Mouse (Mus musculus): ENCODE measurements around the gene Ptpn13.

Gene Ptpn13

DNA sequence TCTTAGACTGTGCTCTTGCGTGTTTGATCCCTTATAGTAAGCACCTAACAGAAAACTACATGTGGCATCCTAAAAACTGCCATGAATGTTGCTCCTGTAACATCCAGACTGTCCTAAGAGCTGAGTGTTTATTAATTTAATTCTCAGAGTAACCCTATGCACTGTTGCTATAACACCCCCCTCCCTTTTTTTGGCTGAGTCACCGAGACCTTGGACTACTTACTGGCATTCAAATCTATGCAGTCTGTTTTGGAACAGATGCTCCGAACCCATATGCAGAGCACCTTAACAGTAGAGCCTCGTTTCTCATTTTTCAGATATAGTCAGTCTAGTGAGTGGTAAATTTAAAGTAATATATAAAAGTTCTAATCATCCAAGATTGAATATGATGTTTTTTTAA is 90.9 kb downstream of the Ptpn13 start:
- in situ Hi-C loops (cut with MboI, MseI) = no loop called here

DNA sequence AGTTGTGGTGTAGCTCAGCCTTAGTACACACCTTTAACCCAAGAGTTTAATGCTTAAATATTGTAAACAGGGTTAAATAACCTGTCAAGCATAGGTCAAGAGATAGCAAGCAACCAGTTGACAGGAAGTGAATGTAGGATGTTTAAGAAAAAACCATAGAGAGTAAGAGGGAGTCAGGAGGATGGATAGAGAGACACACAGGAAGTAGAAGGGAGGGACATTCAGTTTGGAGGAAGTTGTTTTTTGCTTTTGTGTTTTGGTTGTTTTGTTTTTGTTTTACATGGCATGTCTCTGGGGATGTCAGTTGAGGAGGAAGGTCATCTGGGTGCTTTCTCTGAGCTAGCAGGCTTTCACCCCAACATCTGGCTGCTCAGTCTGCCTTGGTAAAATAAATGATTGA is 91.6 kb downstream of the Ptpn13 start:
- in situ Hi-C loops (cut with MboI, MseI) = no loop called here

DNA sequence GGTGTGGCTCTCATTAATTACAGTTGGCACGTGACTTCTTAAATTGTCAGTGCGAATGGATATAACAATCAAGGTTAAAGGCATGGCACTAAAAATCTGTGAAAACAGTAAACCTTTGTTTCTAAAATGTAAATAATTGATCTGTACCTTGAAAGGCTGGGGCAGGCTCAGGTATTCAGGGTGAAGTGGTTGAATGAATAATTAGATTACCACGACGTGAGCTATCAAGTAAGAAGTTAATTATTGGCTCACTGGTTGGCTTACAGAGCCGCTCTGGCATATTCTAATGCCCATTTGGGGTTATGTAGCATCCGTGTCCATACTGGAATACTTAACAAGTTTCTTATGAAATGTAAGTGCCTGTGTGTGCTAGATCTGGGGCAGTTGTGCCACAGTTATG is 92.6 kb downstream of the Ptpn13 start:
- in situ Hi-C loops (cut with MboI, MseI) = no loop called here

DNA sequence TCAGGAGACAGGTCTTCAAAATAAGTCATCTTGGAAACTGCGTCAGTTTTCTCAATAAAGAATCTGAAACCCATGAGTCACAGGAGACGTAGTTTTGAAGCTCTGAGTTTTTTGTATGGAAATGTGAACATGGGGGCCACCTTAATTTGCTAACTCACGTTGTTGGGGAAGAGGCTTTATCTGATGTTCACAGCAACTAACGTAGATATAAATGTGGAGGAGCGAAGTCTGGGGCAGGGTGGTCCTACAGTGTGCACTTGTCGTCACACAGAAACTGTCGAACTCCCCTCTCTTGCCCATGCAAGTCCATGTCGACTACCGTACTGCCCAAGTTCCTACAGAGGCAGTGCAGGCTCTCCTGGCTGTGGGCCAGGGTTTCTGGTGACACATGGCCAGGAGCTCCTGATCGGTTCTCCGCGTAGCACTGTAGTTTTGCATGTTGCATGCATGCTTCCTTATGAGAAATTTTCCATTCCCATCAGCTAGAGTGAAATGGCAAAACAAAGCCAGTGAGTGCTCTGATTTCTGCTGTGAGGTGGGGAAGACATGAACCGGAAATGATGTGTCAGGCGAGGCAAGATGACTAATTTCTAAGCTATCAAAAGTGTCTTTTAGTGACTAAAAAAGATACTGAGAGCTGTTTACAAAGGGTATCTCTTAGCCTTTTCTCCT is 93.9 kb downstream of the Ptpn13 start:
- in situ Hi-C loops (cut with MboI, MseI) = no loop called here

DNA sequence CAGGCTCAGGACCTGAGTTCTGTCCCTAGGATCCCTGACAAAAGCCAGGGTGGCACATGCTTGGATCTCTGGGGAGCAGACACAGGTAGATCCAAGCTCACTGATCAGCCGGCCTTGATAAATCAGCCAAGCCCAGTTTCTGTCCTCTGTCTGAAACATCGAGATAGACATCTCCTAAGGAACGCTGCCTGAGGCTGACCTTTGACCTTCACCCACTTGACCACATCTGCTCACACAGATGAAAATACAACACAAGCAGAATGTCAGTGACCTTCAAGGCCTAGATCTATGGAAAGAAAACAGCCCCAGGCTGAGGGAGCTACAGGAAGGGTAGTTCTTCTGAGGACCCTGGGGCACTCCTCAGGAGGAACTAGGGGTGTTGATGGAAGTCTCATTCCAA is 97.4 kb downstream of the Ptpn13 start:
- in situ Hi-C loops (cut with MboI, MseI) = no loop called here

DNA sequence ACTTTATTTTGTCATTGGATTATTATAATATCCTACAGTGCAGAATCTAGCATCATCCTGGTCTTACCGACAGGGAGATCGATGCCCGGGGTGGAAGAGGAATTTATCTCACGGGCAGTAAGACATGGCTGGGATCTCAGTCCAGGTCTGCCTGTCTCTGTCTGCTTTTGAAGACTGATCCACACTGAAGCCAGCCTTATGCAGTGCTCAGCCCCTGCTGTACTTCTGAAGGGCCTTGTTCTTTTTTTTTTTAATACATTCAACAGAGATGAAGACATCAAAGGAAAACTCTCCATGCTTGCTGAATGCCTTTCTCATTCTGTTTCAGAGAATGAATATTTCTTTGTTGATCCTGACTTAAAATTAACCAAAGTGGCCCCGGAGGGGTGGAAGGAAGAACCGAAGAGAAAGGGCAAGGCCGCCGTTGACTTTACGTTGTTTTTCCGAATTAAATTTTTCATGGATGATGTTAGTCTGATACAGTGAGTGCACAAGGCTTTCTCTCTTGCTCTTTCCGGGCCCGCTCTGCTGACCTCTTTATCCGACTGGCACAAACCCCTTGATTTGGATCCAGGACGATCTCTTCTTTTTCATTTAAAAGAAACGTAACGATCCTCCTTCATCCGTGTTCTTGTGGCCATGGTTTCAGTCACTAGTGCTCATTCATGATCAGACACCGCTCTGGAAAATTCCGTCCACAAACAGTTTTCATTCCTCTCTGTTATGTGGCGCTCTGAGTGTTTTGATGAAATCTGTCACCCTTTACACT is 101.9 kb downstream of the Ptpn13 start:
- in situ Hi-C loops (cut with MboI, MseI) = no loop called here

DNA sequence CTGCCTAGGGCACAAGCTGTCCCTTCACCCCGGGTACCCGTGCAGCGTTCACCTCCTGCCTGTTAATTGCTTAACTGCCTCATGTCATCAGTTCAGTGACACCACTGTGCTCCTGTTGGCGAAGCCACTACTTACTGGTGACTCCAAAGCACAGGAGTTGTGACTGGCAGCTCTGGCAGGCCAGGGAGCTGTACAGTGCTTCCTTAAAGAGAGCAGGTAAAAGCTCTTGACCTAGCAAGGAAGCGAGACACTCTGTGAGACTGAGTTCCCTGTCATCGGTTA is 102.4 kb downstream of the Ptpn13 start:
- in situ Hi-C loops (cut with MboI, MseI) = no loop called here

DNA sequence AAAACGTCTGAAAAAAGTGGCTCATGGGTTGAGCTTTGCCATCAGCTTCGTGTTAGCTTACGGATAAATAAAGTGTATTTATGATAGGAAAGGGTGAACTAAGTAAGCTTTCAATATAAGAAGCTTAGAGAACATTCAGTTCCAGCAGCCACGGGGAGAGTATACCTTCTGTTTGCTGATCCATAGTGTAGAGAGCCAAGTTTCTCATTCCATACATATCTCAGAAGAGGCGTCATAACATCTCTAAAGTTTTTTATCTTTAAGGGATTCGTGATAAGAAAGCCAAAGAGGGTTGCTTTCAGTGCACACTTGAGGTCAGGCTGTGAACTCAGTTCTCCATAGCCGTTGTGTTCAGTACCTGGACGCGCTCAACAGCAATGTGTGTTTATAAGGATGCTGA is 105.2 kb downstream of the Ptpn13 start:
- in situ Hi-C loops (cut with MboI, MseI) = no loop called here

DNA sequence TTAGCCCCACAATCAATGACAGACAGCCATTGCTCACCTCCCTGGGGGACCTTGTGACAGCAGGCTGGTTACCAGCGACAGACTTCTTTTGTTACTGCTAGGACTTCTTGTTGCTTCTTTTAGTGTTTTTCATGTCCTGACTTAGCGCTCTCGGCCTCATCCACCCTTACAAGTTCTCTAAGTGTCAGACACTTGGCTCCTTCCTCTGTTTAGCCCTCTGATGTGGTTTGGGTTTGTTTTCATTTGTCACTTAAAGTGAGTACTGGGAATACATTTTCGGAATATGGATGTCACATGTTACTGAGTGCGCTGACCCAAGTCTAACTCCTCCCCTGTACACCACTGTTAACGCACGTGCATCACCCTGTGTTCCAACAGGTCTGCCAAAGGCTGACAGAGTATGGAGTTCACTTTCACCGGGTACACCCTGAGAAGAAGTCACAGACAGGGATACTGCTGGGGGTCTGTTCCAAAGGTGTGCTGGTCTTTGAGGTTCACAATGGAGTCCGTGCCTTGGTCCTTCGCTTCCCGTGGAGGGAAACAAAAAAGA is 107.9 kb downstream of the Ptpn13 start:
- in situ Hi-C loops (cut with MboI, MseI) = no loop called here

DNA sequence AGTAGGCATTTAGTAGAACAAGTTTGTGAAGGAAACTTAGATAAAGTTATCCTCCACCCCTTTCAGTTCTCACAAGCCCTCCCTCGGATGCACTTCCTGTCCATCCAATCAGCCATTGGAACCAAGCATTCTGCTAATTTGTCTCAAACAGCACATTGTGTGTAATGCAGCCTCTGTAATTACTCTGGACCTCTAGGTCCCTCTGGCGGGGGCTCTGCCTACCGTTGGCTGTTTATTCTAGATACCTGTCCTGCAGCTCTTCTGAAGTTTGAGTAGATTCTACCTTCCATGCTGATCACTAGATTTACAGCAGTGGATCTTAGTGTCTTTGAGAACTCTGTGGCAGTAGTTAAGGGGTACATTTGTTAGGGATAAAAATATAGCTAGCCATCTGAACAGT is 109.5 kb downstream of the Ptpn13 start:
- in situ Hi-C loops (cut with MboI, MseI) = no loop called here

DNA sequence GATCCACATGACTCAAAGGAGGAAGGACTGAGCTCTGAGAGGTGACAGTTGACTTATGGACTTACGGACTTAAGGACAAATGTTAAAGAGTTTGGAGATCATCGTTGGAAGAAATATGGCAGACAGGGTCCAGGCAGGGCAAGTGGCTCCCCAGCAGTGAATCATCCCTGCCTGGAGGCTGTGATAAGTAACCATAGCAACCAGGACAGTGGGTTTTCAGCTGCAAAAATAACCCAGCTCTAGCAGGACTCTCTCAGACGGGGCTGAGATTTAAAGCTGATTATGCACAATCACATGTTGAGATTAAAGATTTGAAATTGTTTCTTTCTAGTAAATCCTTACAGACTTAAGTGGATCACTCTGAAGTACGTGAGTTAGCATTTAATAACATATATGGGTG is 112.4 kb downstream of the Ptpn13 start:
- in situ Hi-C loops (cut with MboI, MseI) = no loop called here

DNA sequence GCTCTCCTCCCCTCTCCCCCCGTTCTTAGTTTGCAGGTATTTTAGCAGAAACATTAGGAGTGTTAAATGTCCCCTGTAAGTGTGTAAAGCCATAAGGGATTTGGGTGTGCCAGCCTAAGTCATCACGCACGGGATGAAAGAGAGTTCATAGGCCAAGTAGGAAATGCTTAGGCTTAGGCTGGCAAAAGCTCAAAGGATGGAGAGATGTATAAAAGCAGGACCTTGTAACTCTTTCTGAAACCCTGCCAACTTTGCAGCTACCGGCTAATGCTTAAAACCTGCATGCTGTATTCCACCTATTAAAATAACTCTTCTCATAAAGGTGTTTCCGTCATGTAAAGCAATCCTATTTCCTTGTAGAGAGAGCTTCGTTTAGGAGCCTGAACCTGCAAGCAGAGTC is 115.6 kb downstream of the Ptpn13 start:
- in situ Hi-C loops (cut with MboI, MseI) = no loop called here

DNA sequence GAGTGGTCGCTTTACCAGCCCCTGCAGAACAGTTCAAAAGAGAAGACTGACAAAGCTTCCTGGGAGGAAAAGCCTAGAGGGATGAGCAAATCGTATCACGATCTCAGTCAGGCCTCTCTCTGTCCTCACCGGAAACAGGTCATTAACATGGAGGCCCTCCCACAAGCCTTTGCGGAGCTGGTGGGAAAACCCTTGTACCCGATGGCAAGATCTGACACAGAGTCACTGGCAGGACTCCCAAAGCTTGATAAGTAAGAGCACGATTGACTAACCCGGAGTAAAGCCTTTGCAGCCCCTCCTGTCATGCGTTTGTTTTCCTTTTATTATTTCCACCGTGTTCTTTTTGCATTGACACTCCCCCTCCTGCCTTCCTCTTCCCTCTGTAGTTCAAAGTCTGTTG is 116.1 kb downstream of the Ptpn13 start:
- in situ Hi-C loops (cut with MboI, MseI) = no loop called here

DNA sequence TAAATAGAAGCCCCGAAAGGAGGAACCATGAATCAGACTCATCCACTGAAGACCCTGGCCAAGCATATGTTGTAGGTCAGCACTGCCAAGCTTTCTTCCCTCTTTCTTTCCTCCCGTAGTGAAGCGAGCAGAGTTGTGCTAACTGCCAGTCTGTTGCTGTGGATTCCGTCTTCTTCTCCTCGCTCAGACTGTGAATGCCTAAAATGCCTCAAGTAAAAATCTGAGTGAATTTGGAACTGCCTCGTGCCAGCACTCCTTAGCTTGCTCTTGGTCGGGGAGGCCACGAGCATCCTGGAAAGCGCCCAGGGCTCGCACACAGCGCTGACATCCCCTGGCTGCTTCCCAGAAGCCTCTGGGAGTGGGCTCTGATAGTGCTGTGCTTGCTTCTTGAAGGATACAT is 116.5 kb downstream of the Ptpn13 start:
- in situ Hi-C loops (cut with MboI, MseI) = no loop called here

DNA sequence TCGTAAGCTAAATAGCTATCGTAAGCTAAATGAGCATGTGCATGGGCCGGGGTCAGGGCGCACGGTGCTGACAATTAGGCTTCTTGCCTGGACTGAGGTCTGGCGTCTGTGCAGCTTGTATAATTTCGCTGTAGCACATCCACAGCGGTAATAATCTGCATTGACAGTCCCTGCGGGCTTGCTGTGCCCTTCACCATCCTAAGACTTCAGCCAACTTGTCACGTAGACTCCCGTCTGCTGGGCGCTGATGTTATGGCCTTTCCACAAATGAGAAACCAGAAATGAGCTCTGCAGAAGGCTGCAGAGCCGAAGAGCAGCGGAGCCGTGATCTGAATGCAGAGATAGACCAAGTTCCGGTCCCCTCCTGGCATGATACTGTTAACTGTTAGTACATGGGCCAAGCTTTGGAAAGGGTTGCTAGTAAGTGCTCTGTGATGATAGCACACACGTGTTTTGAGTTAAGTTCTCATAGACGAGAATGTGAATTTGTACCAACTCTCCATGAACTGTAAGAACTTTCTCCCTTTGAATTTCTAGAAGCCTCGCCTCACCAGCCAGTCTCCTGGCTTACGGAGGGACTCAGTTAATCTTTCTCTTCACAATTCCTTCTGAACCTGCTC is 120.5 kb downstream of the Ptpn13 start:
- in situ Hi-C loops (cut with MboI, MseI) = no loop called here

DNA sequence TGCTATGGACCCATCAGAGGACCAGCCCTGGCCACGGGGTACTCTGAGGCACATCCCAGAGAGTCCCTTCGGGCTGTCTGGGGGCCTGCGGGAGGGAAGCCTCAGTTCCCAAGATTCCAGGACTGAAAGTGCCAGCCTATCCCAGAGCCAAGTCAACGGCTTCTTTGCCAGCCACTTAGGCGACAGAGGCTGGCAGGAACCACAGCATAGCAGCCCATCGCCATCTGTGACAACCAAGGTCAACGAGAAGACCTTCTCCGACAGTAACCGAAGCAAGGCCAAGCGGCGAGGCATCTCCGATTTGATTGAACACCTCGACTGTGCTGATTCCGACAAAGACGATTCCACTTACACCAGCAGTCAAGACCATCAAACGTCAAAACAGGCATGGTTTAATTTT is 129.8 kb downstream of the Ptpn13 start:
- in situ Hi-C loops (cut with MboI, MseI) = no loop called here

DNA sequence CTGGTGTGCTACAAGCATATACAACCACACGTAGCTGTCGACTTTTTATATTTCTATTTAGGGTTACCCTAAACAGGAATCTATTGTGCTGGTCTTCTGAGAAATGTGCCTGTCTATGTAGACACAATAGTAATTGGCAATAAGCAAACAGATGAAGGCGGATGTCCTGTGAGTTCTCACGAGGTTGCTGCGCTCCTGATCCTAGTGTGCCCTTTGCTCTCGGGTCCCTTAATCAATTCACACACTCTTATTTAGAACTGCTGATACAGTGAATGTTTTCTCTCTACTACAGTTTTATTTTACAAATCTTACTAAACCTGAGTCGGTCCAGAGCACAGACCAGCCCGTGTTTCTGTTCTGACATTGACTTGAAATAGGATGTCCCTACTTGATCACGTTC is 135.6 kb downstream of the Ptpn13 start:
- in situ Hi-C loops (cut with MboI, MseI) = no loop called here

DNA sequence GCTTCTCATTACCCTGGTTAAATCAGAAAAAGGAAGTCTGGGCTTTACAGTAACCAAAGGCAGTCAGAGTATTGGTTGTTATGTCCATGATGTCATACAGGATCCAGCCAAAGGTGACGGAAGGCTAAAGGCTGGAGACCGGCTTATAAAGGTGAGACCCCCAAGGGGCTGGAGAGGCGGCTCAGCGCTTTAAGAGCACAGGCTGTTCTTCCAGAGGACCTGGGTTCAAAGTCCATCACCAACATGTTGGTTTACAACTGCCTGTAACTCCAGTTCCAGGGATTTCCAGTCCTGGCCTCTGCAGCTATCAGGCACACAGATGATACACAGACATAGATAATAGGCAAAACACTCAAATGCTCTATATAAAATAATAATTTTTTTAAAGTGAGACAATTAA is 143.0 kb downstream of the Ptpn13 start:
- in situ Hi-C loops (cut with MboI, MseI) = no loop called here

DNA sequence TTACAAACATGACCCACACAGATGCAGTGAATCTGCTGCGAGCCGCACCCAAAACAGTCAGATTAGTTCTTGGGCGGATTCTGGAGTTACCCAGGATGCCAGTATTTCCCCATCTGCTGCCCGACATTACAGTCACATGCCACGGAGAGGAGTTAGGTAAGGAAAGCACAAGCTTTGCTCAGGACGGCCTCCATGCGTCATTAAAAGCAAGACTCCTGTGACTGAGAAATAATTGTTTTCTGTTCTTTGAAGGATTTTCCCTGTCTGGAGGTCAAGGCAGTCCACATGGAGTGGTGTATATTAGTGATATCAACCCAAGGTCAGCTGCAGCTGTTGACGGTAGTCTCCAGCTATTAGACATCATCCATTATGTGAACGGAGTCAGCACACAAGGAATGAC is 144.5 kb downstream of the Ptpn13 start:
- in situ Hi-C loops (cut with MboI, MseI) = no loop called here

DNA sequence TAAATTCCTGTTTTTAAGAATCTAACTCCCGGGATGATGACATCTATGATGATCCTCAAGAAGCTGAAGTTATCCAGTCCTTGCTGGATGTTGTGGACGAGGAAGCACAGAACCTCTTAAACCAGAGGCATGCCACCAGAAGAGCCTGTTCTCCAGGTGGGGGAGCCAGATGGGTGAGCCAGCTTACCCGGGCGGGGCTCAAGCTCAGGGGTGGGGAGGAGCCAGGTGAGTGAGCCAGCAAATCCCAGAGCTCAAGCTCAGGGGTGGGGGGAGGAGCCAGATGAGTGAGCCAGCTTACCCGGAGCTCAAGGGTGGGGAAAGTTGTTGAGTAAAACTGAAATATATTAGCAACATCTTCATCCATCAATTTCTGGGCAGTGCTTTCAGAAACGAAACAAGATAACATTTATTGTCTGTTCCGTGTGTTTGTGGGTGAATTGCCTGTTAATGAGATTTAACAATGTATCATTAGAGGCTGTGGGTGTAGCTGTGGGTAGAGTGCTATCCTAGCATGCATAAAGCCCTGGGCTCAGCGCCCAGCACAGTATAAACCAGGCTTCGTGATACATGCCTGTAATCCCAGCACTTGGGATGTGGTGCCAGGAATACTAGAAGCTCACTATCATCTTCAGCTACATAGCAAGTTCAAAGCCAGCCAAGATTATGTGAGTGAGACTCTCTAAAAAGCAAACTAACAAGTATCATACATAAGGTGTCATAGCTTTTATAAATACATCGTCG is 154.9 kb downstream of the Ptpn13 start:
- in situ Hi-C loops (cut with MboI, MseI) = no loop called here

DNA sequence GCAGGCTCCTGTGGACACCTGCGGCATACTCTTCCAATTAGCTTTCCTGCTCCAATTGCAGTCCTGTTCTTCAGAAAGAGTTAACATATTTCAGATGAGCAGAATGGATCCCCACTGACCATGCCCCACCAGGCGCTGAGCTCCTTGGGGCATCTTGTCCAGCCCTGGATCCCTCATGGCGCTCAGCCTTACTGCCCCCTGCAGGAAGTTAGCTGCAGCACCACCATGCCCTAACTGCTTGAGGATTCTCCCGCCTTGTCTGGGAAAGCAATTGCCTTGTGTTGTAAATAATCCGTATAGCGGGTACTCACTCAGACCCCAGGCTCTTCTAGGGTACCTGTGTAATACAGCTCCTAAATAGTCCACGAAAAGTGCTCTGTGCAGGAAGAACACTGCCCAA is 162.2 kb downstream of the Ptpn13 start:
- in situ Hi-C loops (cut with MboI, MseI) = loop anchor here (5.0 kb wide), 1 partner anchor 70 kb away; the partner anchor contains the start of gene 1700016H13Rik

DNA sequence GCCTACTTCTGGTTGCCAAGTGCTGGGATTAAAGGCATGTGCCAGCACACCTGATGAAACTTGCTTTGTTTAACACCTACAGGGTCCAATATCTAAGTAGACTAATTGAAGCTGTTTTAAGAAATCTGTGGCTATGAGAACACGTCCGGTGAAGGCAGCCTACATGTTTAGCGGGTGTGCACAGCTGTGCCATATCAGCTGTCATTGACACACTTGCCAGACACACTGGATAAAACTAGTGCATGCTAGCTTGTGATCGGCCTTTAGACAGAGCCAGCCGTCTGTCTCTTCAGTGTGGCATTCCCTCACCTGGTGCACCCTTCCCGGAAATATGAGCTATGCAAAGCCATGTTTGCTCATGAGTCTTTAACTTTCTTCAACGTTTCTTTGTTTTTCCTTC is 166.9 kb downstream of the Ptpn13 start:
- in situ Hi-C loops (cut with MboI, MseI) = no loop called here
